Mouse (Mus musculus): Measurements from ENCODE around the gene Fxyd7.

Fxyd7 gene

DNA sequence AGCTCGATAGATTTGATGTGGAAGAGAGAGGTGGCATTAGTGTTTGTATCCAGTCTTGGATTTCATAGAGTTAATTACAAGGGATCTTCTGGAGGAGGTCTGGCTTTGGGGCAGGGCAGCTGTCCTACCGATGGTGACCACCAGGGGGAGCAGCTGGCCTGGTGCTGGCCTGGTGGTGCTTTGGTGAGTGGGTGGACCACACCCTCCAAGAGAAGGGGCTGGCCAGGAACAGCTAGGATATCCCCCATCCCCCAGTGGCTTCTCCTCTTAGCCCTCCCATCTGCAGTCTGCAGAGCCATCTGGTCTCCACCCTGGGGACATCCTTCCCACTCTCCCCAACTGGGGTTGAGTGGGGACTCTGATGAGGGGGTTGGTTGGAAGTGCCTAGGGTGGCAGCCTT lies 7.8 kb upstream of the Fxyd7 start, which contains the start of gene Lgi4:
Gene Lgi4 (plus strand): TSS at position 235 of the 400 bp plus-strand sequence.
- CTCF ChIA-PET: interaction anchor here (0.7 to 5.3 kb wide), 28 partner anchors 8 to 253 kb away, joined by 3 to 38 read pairs (median 5); partner anchors contain the start of genes Fxyd3 (in 1 of the 4) and Gramd1a (in 1 of the 4)
- POLR2A ChIA-PET: interaction anchor here in 3 of 4 experiments (0.7 to 1.4 kb wide), 3 partner anchors 19 to 73 kb away, joined by 3 to 4 read pairs (median 3); no protein-coding TSS in a partner anchor

DNA sequence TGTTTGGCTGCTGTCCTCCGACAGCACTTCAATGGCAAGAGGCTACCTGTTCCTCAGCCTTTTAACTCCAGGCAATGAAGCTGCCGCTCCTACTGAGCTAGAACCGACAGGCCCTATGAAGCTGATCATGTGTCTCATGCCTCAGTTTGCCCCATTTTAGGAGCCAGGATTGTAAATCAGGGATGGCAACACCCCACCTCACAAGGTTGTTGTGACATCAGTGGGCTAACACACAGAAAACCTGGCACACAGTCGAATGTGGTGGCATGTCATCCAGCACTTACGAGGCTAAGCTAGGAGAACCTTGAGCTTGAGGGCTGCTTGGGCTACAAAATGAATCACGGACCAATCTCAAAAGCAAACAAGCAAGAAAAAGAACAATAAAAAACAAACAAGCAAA lies 6.9 kb upstream of the Fxyd7 start:
- ChIA-PET CTCF (interaction anchor here in 3 of 4 experiments (0.9 to 5.3 kb wide), 15 partner anchors 9 to 252 kb away, joined by 3 to 38 read pairs (median 8); partner anchors contain the start of gene Fxyd3 (in 1 of the 3)), POLR2A (interaction anchor here in 2 of 4 experiments (1.4 kb wide), 2 partner anchors 11 to 40 kb away, joined by 3 read pairs; no protein-coding TSS in a partner anchor)

DNA sequence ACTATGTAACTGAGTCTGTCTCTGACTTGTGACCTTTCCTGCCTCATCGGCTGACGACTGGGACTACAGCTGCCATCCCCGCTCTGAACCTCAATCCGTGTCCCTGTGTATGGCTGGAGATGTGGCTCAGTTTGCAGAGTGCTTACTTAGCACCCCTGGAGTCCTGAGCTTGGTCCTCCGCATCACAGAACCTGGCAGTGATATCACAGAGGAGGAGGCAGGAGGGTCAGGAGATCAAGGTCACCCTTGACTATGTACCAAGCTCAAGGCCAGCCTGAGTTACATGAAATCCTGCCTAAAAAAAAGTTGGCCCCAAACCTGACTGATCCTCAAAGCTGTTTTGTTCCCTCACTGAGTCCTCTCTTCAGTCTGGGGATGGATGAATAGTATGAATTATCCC lies 6.5 kb upstream of the Fxyd7 start:
- CTCF ChIA-PET: interaction anchor here in 3 of 4 experiments (1.0 to 5.3 kb wide), 7 partner anchors 10 to 119 kb away, joined by 3 to 38 read pairs (median 9); partner anchors contain the start of gene Fxyd3 (in 1 of the 3)
- POLR2A ChIA-PET: interaction anchor here in 2 of 4 experiments (1.0 to 1.4 kb wide), 2 partner anchors 12 to 14 kb away, joined by 3 read pairs; no protein-coding TSS in a partner anchor

DNA sequence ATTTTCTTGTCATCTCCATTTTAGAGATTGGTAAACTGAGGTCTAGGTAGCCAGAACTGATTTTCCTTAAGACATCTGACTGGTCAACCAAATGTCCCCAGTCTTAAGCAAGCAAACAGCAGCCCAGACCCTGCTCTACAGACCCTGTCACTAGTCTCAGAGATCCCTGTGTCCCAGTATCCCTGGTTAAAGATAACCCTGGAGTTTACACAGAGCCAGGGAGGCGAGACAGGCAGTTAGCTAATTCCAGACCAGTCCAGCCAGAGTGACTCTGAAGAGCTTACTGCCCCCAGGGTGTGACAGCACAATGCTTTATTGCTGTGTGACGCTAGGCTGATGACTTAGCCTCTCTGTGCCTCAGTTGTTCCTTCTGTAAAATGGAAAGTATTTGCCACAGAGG lies 5.8 kb upstream of the Fxyd7 start, which contains the start of gene Fxyd1:
Gene Fxyd1 (minus strand): TSS at position 129 of the 400 bp plus-strand sequence.
- ChIA-PET CTCF (interaction anchor here (0.5 to 5.3 kb wide), 7 partner anchors 10 to 195 kb away, joined by 3 to 38 read pairs (median 4); partner anchors contain the start of gene Fxyd3 (in 1 of the 4)), POLR2A (interaction anchor here in 2 of 4 experiments (1.0 to 1.4 kb wide), 3 partner anchors 13 to 83 kb away, joined by 3 read pairs; no protein-coding TSS in a partner anchor)

DNA sequence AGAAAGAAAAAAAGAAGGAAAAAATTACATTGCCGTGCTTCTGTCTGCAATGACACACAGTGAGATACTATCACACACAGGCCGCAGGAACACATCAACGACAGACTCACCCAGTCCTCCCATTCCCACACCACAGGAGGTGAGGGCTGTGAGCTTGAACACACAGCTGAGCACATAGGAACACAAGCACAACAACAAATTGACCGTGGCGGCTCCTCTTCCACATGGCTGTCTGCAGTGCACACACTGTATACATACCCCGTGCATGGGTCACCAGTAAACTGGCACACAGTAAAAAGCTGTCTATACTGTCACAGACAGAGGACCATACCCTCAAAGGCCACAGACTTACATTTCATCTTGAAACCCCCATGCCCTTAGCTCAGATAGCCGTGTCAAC lies 5.2 kb upstream of the Fxyd7 start:
- CTCF ChIA-PET: interaction anchor here (0.6 to 5.3 kb wide), 6 partner anchors 21 to 89 kb away, joined by 3 to 38 read pairs (median 4); partner anchors contain the start of gene Fxyd3 (in 1 of the 4)

DNA sequence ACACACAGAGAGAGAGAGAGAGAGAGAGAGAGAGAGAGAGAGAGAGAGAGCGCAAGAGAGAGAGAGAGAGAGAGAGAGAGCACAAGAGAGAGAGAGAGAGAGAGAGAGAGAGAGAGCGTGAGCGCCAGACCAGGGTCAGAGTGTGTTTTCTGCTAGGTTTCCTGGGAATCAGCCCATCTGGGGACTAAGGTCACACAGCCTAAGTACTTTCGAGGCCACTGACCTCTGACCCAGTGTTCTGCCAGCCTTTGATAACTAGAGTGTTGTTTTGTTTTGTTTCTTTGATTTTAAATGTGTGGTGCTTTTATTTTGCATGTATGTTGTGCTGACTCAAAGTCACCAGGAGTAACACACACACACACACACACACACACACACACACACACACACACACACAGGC lies 4.6 kb upstream of the Fxyd7 start:
- ChIA-PET POLR2A (no interaction called here), CTCF (interaction anchor here in 2 of 4 experiments (0.6 to 1.8 kb wide), 4 partner anchors 22 to 106 kb away, joined by 3 to 5 read pairs (median 4); no protein-coding TSS in a partner anchor)

More for the DNA sequence above, 5.2 kb upstream of the Fxyd7 start:
- POLR2A ChIA-PET: interaction anchor here in 2 of 4 experiments (0.7 to 1.0 kb wide), 3 partner anchors 11 to 82 kb away, joined by 3 read pairs; no protein-coding TSS in a partner anchor

DNA sequence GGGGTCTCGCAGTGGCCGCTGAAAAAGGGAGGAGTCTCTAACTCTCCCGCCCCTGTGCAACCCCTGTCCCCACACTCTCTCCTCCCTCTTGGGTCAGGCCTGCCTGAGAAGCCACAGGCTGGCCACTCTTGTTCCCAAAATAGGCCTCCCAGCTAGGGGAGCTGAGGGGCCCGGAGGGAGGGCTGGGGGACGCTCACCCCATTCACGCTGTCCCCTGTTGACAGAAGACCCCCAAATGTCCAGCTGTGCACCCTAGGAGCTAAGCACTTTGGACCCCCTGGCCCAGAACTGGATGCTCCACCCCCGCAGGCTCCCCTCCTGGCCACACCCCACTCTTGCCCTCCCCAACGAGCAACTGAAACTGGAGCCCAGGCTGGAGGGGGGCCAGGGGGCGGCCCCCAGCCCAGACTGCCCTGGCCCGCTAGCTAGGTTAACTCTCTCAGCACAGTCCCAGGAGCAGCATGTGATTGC lies 4.1 kb upstream of the Fxyd7 start:
- POLR2A ChIA-PET: interaction anchor here in 2 of 4 experiments (0.5 to 1.1 kb wide), 2 partner anchors 62 to 142 kb away, joined by 3 to 4 read pairs; no protein-coding TSS in a partner anchor
- CTCF ChIA-PET: interaction anchor here in 2 of 4 experiments (0.6 to 1.8 kb wide), 5 partner anchors 23 to 107 kb away, joined by 3 to 5 read pairs (median 4); no protein-coding TSS in a partner anchor

DNA sequence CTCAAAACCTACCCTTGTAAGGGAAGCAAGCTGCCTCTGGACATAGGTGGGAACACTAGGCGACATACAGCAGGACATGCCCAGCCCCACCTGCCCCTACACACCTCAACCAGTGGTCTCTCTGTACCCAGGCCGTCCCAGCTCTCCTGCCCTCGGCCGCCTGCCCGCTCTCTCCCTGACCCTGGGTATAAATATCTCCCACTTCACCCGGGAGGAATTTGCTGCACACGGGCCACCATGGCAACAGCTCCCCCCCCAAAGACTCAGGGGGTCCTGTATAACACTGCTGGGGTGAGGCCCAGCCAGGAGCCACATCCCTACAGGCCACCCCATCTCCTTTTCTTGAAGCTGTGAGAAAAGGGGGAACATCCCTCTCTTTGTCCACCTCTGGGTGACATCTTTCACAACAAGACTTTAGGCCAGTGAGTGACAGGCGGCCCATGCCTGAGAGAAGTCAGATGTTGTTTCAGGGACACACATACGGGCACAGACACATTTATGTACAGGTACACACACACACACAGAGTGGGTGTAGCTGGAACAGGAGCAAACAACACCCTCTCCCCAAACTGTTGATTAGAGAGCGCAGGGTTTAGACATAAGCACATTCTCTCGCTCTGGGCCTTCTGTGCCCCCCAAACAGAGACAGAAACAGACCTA lies 3.5 kb upstream of the Fxyd7 start:
- CTCF ChIA-PET: interaction anchor here in 2 of 4 experiments (0.6 to 1.8 kb wide), 5 partner anchors 23 to 107 kb away, joined by 3 to 5 read pairs (median 4); no protein-coding TSS in a partner anchor
- POLR2A ChIA-PET: interaction anchor here in 2 of 4 experiments (0.5 to 2.0 kb wide), 3 partner anchors 13 to 141 kb away, joined by 3 to 5 read pairs (median 4); partner anchors contain the start of gene Fxyd5 (in 1 of the 2)

DNA sequence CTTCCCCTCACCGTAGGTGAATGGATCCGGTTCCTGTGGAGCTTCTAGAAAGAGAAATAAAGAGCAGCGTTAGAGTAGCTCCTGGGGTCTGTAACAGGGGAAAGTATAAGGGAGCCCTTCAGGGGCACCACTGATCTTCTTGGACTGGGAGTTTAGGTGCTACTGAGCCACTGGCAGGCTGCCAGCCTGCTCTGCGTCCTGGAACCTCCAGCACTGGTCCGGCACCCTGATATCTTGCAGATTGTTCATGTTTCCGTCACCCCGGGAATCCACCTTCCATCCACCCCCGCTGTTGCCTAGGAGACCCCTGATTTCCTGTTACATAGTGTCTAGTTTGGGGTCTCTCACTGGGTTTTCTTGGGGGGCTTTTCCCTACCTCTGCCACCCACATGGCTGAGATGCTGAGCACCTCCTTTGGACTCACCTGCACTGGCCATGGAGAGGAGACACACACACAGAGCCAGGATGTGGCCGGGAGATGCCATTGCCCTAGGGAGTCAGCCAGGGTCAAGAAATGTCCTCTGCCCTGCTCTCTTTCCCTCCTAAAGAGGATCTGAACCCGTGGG lies 2.7 kb upstream of the Fxyd7 start:
- ChIA-PET POLR2A (interaction anchor here in 2 of 4 experiments (0.7 to 2.0 kb wide), 4 partner anchors 12 to 293 kb away, joined by 3 to 8 read pairs (median 4); partner anchors contain the start of gene Fxyd5 (in 1 of the 2)), CTCF (interaction anchor here in 2 of 4 experiments (1.0 to 3.5 kb wide), 6 partner anchors 12 to 44 kb away, joined by 3 to 15 read pairs (median 9); partner anchors contain the start of gene Fxyd5 (in 1 of the 2))

DNA sequence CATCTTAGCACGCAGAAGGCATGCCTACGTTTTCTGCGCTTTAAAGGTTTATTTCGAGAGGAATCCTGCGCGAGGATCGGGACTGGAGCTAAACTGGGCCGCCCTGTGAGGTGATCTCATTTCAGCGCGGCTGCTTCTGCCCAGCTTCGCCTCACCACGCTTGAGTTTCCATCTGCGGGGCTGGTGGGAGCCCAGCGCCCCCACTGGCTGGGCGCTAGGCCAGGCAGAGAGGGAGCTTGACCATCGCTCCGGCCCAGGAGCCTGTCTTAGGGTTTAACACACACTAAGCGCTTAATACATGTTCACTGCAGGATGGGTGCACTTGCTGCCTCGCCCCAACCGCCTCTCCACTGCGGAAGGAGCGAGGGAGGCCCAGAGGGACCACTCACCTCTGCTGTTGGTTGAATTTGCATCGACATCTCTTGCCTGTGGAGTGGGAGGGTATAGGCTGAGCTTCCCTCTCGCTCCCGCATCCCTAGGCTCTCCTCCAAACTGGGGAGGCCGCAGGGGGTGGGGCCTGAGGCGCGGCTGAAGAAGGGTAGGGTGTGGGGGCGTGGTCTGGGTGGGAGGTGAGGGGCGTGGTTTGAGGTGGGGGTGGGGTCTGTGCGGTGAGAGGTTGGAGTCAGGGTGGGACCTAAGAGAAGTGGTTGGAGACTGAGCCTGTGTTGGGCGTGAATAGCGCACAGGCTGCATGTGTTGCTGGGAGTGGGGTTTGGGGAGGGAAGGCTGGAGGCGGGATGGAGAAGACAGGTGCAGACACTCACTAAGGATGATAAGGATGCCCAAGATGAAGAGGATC lies 1.6 kb upstream of the Fxyd7 start:
- ChIA-PET CTCF (interaction anchor here (0.6 to 3.5 kb wide), 27 partner anchors 10 to 731 kb away, joined by 3 to 15 read pairs (median 4); partner anchors contain the start of genes E130208F15Rik (in 1 of the 4), Fam187b (in 1 of the 4) and Fxyd5 (in 1 of the 4)), POLR2A (interaction anchor here (0.5 to 2.0 kb wide), 13 partner anchors 9 to 485 kb away, joined by 3 to 5 read pairs (median 3); partner anchors contain the start of genes Fam187b (in 1 of the 4), Fxyd5 (in 1 of the 4) and Haus5 (in 1 of the 4))

DNA sequence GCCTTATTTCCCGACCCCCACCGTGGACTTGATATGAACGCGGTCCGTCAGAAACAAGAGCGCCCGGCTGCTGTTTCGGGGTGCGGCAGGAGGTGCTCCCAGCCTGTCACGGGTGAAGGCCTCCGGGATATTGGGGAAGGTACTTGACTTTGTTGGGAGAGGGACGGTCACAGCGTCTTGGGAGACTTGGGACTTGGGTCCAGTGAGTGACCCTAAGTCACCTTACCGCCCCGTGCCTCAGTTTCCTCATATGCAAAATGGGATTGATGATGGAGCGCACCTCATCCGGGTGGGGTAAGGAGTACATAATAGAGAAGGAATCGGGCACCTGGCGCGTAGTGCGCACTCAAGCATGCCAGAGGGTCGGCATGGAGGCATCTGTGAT lies 976 bp upstream of the Fxyd7 start:
- ChIA-PET CTCF (interaction anchor here (0.6 to 3.5 kb wide), 24 partner anchors 10 to 731 kb away, joined by 3 to 15 read pairs (median 4); partner anchors contain the start of genes E130208F15Rik (in 1 of the 4) and Fam187b (in 1 of the 4)), POLR2A (interaction anchor here (0.5 to 1.1 kb wide), 10 partner anchors 11 to 485 kb away, joined by 3 to 5 read pairs (median 3); partner anchors contain the start of genes Fam187b (in 1 of the 4) and Haus5 (in 1 of the 4))

DNA sequence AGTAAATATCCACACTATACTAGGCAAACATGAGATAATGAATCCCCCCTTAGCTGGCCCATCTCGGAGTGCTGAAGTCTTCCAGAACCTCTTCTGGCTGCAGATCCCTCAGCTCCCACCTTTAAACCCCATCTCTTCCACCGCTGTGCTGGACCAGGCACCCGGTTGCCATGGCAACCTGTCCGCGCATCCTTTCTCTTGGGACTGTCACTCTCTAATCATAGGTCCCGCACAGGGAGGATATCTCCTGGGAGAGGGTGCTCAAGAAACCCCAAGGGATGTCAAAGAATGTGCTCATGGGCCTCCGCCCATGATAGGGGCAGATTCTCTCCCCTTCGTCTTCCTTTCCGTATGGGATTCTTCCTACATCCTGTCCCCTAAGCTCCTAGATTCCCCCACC lies 346 bp downstream of the Fxyd7 start:
- POLR2A ChIA-PET: interaction anchor here in 2 of 4 experiments (0.5 to 0.9 kb wide), 3 partner anchors 16 to 382 kb away, joined by 3 to 4 read pairs (median 4); no protein-coding TSS in a partner anchor
- CTCF ChIA-PET: interaction anchor here in 2 of 4 experiments (0.7 to 3.5 kb wide), 7 partner anchors 9 to 106 kb away, joined by 3 to 11 read pairs (median 3); no protein-coding TSS in a partner anchor

DNA sequence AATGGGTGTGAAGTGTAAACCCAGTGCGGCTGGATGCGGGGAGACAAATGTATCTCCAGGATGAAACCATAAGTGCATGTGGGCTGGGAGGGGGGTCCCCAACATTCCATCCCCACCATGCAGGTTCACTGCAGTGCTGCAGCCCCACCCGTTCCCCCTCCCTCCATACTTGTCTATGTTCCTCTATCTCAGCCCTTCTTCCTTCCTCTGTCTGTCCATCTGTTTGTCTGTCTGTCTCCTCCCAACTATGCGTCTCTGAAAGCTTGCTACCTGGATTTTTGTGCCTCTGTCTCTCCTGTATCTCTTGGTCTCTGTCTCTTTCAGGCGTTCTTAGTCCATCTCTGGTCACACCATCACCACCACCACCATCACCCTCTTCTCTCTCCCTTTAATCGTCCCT lies 780 bp downstream of the Fxyd7 start:
- POLR2A ChIA-PET: interaction anchor here in 1 of 4 experiments (0.9 kb wide), 1 partner anchor 17 kb away, joined by 3 read pairs; no protein-coding TSS in a partner anchor

DNA sequence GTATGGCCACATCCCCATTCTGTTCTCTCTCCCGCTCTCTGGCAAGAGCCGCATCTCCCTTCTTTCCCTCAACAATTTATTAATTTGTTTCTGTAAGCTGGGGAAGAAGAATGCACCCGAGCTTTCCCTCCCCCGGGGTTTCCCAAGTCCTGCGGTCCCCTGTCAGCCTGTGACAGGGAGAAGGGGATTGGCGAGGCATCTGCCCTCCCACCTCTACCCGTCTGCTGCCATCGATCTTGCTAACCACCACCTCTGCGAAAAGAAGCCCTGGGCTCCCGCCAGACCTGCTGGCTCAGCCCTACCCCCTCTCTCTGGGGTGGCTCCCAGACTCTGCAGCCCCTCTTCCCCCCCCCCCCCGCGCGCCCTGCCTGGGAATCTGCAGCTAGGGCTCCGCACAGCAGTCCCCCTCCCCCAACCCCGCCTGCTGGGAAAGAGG lies 1.4 kb downstream of the Fxyd7 start:
- ChIA-PET CTCF (interaction anchor here in 1 of 4 experiments (1.0 to 1.3 kb wide), 3 partner anchors 8 to 35 kb away, joined by 3 to 6 read pairs (median 5); partner anchors contain the start of gene Lgi4), POLR2A (interaction anchor here in 1 of 4 experiments (0.8 kb wide), 1 partner anchor 15 kb away, joined by 3 read pairs; no protein-coding TSS in a partner anchor)

More for the DNA sequence above, 780 bp downstream of the Fxyd7 start:
- CTCF ChIA-PET: interaction anchor here in 2 of 4 experiments (0.7 to 3.5 kb wide), 7 partner anchors 9 to 106 kb away, joined by 3 to 11 read pairs (median 3); partner anchors contain the start of gene Lgi4 (in 1 of the 2)

DNA sequence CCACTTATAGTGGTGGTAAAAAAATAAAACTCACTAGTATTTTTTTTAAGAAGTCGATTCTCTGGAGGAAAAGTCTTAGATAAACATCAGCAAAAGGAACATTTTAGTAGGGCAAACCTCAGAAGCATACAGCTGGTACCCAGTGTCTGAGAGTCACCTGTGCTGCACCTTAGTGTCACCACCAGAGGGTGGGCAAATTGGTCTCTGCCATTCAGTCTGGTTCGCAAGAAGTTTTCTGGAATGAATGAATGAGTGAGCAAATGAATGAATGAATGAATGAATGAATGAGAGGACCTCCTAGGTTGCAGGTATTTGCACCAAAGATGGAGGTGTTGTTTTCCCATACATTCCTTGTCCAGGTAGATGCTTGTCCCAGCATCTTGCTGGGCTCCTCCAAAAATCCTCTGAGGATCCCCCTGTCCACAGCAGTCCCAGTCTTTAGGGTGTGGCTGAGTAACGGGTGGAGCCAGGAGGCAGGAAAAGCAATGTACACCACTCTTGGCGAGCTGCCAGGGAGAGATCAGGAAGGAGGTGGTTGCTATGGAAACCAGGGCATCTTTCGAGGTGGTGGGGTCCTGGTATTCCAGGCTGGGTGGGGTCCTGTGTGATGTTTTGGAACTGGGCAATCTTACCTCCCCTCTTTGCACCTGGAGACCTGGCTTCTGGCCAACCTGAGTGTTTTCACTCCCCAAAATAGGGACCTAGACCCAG lies 2.0 kb downstream of the Fxyd7 start:
- ChIA-PET CTCF (interaction anchor here in 2 of 4 experiments (1.2 to 1.3 kb wide), 2 partner anchors 10 to 29 kb away, joined by 3 to 5 read pairs; partner anchors contain the start of gene Lgi4 (in 1 of the 2)), POLR2A (interaction anchor here in 1 of 4 experiments (0.8 kb wide), 1 partner anchor 16 kb away, joined by 3 read pairs; no protein-coding TSS in a partner anchor)
